Mouse (Mus musculus) heart, adult 2 months (tissue): ENCODE measurements around the gene Hrnr. TPM values are rescaled to one million over a fixed set of nuclear protein-coding genes. Genes with fewer than 3 reads are reported as not detected.
A peak's percentile ranks its signal among the peaks of the same experiment; 100 is the strongest.

ENCODE experiments used
- DNase-seq, 2 experiments: peaks; one replicate each; pipeline ENCODE4 v3.0.0; 2021
- H3K27ac ChIP-seq: fragments of 200-600 bp; 2 replicates; pipeline ENCODE4 v1.8.1; 2022
- H3K27me3 ChIP-seq: fragments of 200-500 bp; 2 replicates; pipeline ENCODE4 v1.6.1; 2012; ENCODE audit warnings: mild to moderate bottlenecking, low read length, inconsistent platforms, mixed read lengths; ENCODE audit not compliant: control insufficient read depth, insufficient read depth
- H3K36me3 ChIP-seq: fragments of 200-500 bp; 2 replicates; pipeline ENCODE4 v1.6.1; 2012; ENCODE audit warnings: low read length, inconsistent platforms; ENCODE audit not compliant: control insufficient read depth, insufficient read depth
- H3K4me1 ChIP-seq: fragments of 200-500 bp; 2 replicates; pipeline ENCODE4 v1.6.1; 2011; ENCODE audit warnings: low read length; ENCODE audit not compliant: control insufficient read depth, insufficient read depth
- H3K4me3 ChIP-seq: fragments of 200-600 bp; 2 replicates; pipeline ENCODE4 v1.8.1; 2022
- H3K79me2 ChIP-seq: fragments of 200-500 bp; replicated peaks from 2 replicates; pipeline ENCODE4 v1.6.1; 2012; ENCODE audit warnings: mild to moderate bottlenecking, inconsistent platforms, low read length, moderate library complexity, mixed read lengths; ENCODE audit not compliant: control insufficient read depth, insufficient read depth
- H3K9ac ChIP-seq: fragments of 200-500 bp; 2 replicates; pipeline ENCODE4 v1.6.1; 2012; ENCODE audit warnings: low read depth, mild to moderate bottlenecking, control low read depth, inconsistent platforms, low read length, mixed read lengths
- CTCF ChIP-seq: fragments of 200-600 bp; IDR thresholded peaks from 2 replicates; pipeline ENCODE4 v1.8.1; 2022; ENCODE audit warnings: antibody characterized with exemption, mild to moderate bottlenecking, moderate library complexity
- EP300 ChIP-seq: fragments of 200-500 bp; IDR thresholded peaks from 2 replicates; pipeline ENCODE4 v1.6.1; 2011; ENCODE audit warnings: low read depth, low read length, control low read depth; ENCODE audit not compliant: insufficient read depth
- POLR2A ChIP-seq: fragments of 200-500 bp; IDR thresholded peaks from 2 replicates; pipeline ENCODE4 v1.6.1; 2011; ENCODE audit warnings: mild to moderate bottlenecking, low read depth, low read length, control low read depth; ENCODE audit not compliant: insufficient read depth
- WGBS: fragments of 180-500 bp; shearing (Covaris S2); methylation state at CpG from one replicate; pipeline ENCODE4 v1.1.7; 2018; 5-methylcytosine and 5-hydroxymethylcytosine counted together
- intact Hi-C: fragments of 180-260 bp; cut with DNase I; formaldehyde crosslinking; loops from one replicate; pipeline ENCODE4 v1.15.1; 2025
- polyA plus RNA-seq: library from polyadenylated mRNA; depleted of rRNA; stranded (reverse); fragments of >200 nt; gene quantifications from 2 replicates; pipeline ENCODE4 v1.2.3, GENCODE M21; 2012
- total RNA-seq, 2 experiments: library from RNA; stranded (reverse); gene quantifications; 2 replicates each; pipeline ENCODE4 v1.2.3; 2021

The Hrnr gene
- total and polyA plus RNA-seq, 3 experiments: 0.03 TPM; not detected in 2

DNA sequence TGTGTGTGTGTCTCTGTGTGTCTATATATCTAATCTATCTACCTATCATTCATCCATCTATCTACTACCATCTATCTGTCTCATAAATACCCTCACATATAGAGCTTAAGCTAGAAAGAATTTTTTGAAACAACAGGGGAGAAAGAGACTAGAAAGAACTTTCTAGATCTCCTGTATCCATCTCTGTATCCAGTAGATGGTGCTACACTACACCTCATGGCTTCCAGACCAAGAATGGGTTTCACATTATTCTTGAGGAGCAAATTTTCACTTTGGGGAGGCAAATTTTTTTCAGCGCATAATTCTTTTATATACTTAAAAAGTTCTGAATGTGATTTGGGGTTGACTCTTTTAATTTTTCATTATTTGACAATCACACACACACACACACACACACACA lies 5.2 kb upstream of the Hrnr start:
- no peaks in the 10 kb centered on the region for H3K4me1 ChIP-seq
- no peaks in the 10 kb centered on the region for H3K79me2 ChIP-seq
- H3K27ac ChIP-seq: no peak overlapping the region
- H3K36me3 ChIP-seq: no peaks in the 10 kb centered on the region
- no peak overlapping the region for H3K4me3 ChIP-seq
- no peak for DNase-seq
- no peak for TF ChIP-seq POLR2A
- TF ChIP-seq CTCF: peak; percentile 37
- WGBS: 77% methylated on average over 1 of the region's 1 CpGs
- no peaks in the 10 kb centered on the region for H3K27me3 ChIP-seq
- H3K9ac ChIP-seq: no peak overlapping the region
- intact Hi-C loops: no loop called here

DNA sequence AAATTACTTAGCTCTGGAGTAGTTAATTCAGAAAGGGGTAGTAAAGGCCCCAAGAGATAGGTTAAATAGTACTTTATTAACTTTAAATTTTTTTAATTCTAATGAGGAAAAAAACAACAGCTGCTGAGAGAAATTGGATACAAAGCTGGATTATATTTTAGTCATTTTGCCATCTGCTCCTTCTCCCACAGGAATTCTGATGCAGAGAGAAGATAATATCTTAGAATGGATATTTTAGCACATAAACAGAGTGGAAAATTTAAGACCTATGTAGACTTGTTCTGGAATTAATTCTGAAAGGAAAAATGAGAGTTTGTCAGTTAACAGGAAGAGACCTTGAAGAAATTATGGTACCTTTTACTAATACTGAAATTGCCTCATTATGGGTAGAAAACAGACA lies 18.2 kb downstream of the Hrnr start:
- H3K9ac ChIP-seq: no peak overlapping the region
- no peaks in the 10 kb centered on the region for H3K27me3 ChIP-seq
- no peaks in the 10 kb centered on the region for H3K4me1 ChIP-seq
- no peak overlapping the region for H3K4me3 ChIP-seq
- intact Hi-C loops: no loop called here
- H3K27ac ChIP-seq: no peak overlapping the region
- DNase-seq: no peak
- H3K79me2 ChIP-seq: no peaks in the 10 kb centered on the region
- no peak for TF ChIP-seq CTCF
- no peak for TF ChIP-seq POLR2A
- H3K36me3 ChIP-seq: no peaks in the 10 kb centered on the region

DNA sequence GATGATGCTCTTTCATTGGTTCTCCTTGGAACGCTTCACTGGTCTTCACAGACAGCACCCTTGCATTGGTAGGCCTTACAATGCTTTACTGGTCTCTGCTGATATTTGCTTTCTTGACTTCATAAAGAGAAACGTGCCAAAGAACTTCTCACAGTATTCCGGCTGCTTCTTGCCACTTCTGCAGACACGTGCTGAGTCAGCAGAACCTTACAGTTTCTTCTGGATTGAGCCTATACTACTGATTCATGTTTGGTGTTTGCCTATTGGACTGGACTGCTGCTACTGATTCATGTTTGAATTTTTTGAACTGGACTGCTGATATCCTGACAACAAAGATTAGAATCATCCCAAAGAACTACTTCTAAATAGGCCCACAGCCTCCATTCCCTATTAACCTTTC lies 20.5 kb downstream of the Hrnr start:
- WGBS: 81% methylated on average over 4 of the region's 4 CpGs
- H3K4me3 ChIP-seq: no peak overlapping the region
- TF ChIP-seq POLR2A (no peak), EP300 (no peak), CTCF (no peak)

DNA sequence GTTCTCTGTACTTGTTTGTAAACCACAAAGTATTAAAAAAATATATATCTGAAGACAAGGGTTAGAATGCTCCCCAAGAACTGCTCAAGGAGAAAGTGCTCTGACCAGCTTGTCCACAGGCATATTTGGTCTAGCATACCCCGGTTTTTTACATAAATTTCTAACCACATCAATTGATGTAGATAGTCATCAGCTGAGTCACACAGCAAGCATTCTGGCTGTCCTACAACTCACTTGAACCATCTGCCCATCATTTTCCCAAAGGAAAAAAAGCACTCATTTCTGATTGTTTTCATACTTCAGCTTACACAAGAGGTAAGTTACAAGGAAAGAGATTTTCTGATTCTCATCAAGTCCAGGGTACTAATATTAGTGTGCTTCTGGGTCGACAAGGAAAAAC lies 27.3 kb downstream of the Hrnr start:
- WGBS: 67% methylated on average over 2 of the region's 2 CpGs
- Histone ChIP-seq H3K79me2 (no peaks in the 10 kb centered on the region), H3K27me3 (no peaks in the 10 kb centered on the region), H3K4me3 (no peak overlapping the region), H3K4me1 (no peaks in the 10 kb centered on the region), H3K27ac (no peak overlapping the region), H3K36me3 (no peaks in the 10 kb centered on the region), H3K9ac (no peak overlapping the region)
- DNase-seq: no peak
- intact Hi-C loops: no loop called here
- no peak for TF ChIP-seq EP300
- no peak for TF ChIP-seq CTCF
- TF ChIP-seq POLR2A: no peak

More for the DNA sequence above, 20.5 kb downstream of the Hrnr start:
- Histone ChIP-seq H3K36me3 (no peaks in the 10 kb centered on the region), H3K4me1 (no peaks in the 10 kb centered on the region), H3K27me3 (no peaks in the 10 kb centered on the region), H3K9ac (no peak overlapping the region), H3K79me2 (no peaks in the 10 kb centered on the region), H3K27ac (no peak overlapping the region)
- intact Hi-C loops: no loop called here
- DNase-seq: no peak

DNA sequence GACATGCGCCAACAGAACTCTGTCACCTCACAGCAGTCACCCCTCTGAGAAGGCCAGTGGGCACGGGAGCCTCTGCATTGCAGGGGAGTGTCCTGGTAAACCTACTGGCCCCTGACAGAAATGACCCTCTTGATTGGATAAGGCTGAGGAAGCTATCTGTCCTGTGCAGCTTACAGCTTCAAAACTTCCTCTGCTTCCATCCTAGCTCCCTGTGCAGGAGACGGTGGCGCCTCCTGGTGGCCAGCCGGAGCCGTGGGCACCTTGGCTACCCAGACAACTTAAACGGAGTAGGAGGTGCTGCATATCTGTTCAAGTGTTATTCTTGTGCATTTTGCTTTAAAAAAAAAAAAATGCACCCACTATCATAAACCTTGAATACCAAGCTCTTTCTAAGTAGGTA lies 40.5 kb downstream of the Hrnr start:
- WGBS: 19% methylated on average over 7 of the region's 7 CpGs
- no peaks in the 10 kb centered on the region for H3K36me3 ChIP-seq
- H3K27me3 ChIP-seq: no peaks in the 10 kb centered on the region
- no peaks in the 10 kb centered on the region for H3K79me2 ChIP-seq
- intact Hi-C loops: loop anchor here (5.0 kb wide), 1 partner anchor 242 kb away; no protein-coding TSS in a partner anchor
- no peaks in the 10 kb centered on the region for H3K4me1 ChIP-seq
- no peak overlapping the region for H3K9ac ChIP-seq
- no peak overlapping the region for H3K27ac ChIP-seq
- TF ChIP-seq CTCF (peak; percentile 66), EP300 (no peak)
- H3K4me3 ChIP-seq: no peak overlapping the region
- peak; percentile 3 to 33 for DNase-seq

DNA sequence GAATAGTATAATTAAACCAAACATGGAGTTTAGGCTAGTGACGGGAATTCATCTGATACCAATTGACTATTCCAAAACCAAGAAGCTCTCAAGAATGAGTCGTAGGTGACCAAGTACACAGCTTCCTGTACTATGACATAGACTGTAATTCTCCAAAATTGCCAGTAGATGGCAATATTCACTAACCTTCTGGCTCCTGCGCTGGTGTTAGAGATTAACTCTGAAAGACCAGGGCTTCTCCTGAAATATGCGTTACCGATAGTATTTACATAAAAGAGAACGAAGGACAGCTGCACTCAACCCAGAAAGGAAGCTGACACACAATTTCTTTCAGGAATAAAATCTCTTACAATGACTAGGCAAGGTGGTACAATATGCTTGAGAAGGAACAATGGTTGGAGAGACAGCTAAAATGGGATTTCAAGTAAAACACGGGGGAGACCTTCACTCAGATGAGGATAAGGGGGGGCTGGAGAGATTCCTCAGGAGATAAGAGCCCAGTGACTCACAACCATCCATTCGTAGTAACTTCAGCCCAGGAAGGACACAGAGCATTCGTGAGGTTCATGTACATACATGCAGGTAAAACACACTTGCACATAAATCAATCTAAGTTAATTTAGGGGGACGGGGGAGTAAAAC lies 42.5 kb downstream of the Hrnr start:
- H3K9ac ChIP-seq: no peak overlapping the region
- H3K79me2 ChIP-seq: no peaks in the 10 kb centered on the region
- TF ChIP-seq CTCF (peak; percentile 91), EP300 (no peak), POLR2A (no peak)
- intact Hi-C loops: loop anchor here (1.0 to 5.0 kb wide), 4 partner anchors 45 to 240 kb away; no protein-coding TSS in a partner anchor
- DNase-seq: no peak
- H3K36me3 ChIP-seq: no peaks in the 10 kb centered on the region
- WGBS: 10% methylated on average over 10 of the region's 10 CpGs
- H3K4me3 ChIP-seq: no peak overlapping the region
- no peak overlapping the region for H3K27ac ChIP-seq
- H3K27me3 ChIP-seq: no peaks in the 10 kb centered on the region
- H3K4me1 ChIP-seq: no peaks in the 10 kb centered on the region

DNA sequence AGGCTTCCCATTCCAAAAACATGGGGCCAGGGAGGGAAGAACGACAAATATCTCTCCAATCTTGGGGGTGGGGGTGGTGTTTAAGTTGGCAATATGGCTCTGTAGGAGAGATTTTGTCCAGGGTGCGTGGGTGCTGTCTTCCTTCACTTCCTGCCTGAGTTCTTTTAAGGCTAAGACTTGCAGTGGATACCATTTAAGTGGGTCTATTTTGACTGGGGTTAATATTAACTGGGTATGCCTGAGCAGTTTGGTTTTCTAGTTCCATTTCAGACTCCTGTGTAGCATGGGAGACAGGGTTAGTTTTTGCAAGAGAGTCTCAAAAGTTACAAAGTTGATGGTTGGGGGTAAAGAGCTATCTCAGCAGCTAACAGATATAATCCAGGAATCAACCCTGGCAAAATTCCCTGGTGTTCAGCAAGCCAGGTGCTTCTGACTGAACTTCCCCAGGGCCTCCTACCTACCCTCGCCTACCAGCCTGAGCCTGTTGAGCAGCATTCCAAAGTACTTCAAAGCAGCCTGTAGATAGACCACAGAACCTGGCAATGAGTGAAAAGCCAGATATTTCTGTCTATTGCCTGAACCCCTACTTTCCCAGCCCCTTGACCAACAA lies 47.5 kb downstream of the Hrnr start:
- Histone ChIP-seq H3K36me3 (no peaks in the 10 kb centered on the region), H3K79me2 (no peaks in the 10 kb centered on the region), H3K9ac (no peak overlapping the region), H3K27me3 (no peaks in the 10 kb centered on the region), H3K4me3 (no peak overlapping the region), H3K27ac (no peak overlapping the region), H3K4me1 (no peaks in the 10 kb centered on the region)
- TF ChIP-seq CTCF (no peak), EP300 (no peak), POLR2A (no peak)
- no peak for DNase-seq
- 42% methylated on average over 3 of the region's 3 CpGs for WGBS
- intact Hi-C loops: no loop called here
